Mouse (Mus musculus) bone marrow, adult 2 months (tissue): ENCODE results near the gene Slc3a1.

Source experiments
- CTCF ChIP-seq: fragments of 200-500 bp; IDR thresholded peaks from 2 replicates; pipeline ENCODE4 v1.5.1; 2011; ENCODE audit warnings: low read length, control low read depth; ENCODE audit not compliant: control insufficient read depth, insufficient read depth
- POLR2A ChIP-seq: fragments of 200-500 bp; IDR thresholded peaks from 2 replicates; pipeline ENCODE4 v1.6.1; 2011; ENCODE audit warnings: low read depth, mild to moderate bottlenecking, control low read depth, low read length, borderline replicate concordance; ENCODE audit not compliant: control insufficient read depth

GRCm38 (mm10) chr17:84997639-84998038, 30.5 kb upstream of the Slc3a1 start:
- TF ChIP-seq CTCF (no peak), POLR2A (no peak)
